Mouse (Mus musculus) spleen, adult 18-20 months (tissue): ENCODE data around the gene Map3k14.

ENCODE experiments used
- DNase-seq, 2 experiments: peaks; one replicate each; pipeline ENCODE4 v3.0.0; 2022; ENCODE audit warnings: mixed read lengths in 2 of 2

Map3k14 gene

GRCm38 (mm10) chr11:103173041-103173770, 94.1 kb downstream of the Map3k14 start:
- DNase-seq: no peak

GRCm38 (mm10) chr11:103172392-103173040, 94.8 kb downstream of the Map3k14 start:
- no peak for DNase-seq

DNA sequence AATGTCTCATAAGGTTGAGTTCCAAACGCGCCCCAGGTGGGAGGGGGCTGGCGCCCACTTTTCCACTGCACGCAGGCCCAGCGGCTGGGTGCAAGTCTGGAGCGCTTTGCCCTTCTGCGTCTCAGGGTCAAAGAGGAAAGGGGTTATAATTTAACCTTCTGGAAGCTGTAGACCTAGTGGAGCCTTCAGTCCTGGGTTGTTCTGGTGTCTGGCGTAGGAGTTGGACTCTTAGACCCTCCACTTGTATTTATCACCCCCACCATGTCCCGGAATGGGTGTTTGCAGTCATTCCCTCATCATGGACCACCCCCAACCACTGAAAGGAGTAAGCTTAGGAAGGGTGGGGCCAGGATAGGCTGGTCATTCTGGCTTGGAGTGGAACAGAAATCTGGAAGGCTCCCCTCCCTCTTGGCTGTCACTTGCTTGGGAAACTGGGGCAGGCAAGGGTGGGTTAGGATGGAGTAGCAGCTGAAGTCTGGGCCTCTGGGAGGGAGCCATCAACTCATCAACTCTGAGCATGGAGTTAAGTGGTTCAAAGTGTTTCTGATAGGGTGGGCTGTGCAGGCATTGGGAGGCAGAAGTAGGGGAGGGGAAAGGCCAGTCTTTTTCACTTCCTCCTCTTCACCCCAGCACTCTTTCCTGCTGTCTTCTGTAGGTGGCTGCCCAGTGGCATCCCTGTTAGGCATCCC, 95.4 kb downstream of the Map3k14 start:
- DNase-seq: peak in 1 of 2 experiments; percentile 49

- DNase-seq: no peak
These were observed 96.0 kb downstream of the Map3k14 start for GRCm38 (mm10) chr11:103171286-103171620.

DNA sequence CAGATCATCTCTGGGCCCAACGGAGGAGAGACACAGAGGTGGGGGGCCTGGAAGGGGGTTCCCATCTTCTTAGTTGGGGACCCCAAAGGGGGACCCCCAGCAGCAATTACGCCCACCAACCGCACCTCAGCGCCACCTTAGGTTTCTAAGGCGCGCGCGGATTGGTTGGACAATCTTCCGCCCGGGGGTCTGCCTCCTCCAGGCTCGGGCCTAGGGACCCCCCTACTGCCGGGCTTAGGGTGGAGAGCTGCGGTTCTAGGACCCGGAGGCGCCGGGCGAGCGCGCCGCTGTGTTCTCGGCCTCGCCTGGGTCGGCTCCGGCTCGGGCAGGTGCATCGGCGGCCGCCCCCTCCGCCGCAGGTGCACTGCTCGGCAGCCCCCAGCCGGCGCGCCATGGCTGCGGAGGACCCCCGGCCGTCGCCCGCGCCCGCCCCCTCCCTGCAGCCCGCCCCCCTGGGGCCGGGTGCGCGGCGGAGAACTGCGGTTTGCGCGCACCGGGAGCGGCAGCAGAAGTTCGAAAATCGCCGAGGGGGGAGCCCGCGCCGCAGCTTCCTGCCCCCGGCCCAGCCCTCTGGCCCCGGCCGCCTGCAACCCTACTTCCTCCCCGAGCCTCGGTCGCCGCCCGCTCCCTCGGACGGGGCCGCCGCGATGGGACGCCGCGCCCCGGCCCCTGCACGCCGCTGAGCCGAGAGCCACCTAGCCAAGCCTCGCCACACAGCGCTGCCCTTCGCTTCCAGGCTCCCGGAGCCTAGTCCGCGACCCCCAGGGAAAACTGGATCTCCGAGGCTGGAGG, 96.6 kb downstream of the Map3k14 start, which contains the start of gene Fmnl1:
Gene Fmnl1 (plus strand): TSS at position 614 of the 792 bp plus-strand sequence.
- DNase-seq: peak; percentile 78 to 84

DNA sequence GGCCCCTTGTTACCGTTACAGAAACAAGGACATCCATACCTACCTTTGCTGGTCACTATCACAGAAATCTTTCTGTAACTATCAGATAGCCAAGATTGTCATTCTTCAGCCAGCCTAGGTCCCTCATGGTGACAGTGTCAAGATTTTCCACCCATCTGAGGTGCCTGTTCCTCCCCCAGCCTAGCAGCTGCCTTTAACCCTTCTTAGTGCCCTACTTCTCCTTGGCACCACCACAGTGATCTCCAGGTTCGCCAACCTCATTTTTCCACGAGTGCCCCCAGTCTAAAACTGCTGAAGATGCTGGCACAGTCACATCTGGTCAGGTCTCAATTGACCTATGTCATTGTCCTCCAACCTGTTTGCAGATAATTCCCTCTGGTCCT, 97.2 kb downstream of the Map3k14 start:
- DNase-seq: no peak
